Mouse (Mus musculus): ENCODE results near the gene Lancl1.

- TF ChIP-seq CTCF (IDR thresholded peaks at IDR 0.05; ENCODE audit: control insufficient read depth, insufficient read depth, insufficient read length) (no peak), MAX (IDR thresholded peaks at IDR 0.05) (no peak), MYOG (IDR thresholded peaks at IDR 0.05; ENCODE audit: control insufficient read depth, extremely low read depth, insufficient read length) (no peak)
These were observed at the start of gene Lancl1 for GRCm38 (mm10) chr1:67038246-67038987.

Measured in C2C12 (cell line).